Mouse (Mus musculus) forebrain, embryonic 11.5 days (tissue): ENCODE data around the gene Itgb3bp. TPM values are rescaled to one million over a fixed set of nuclear protein-coding genes. Genes with fewer than 3 reads are reported as not detected.

Experiments used
- ATAC-seq: fragments of 200-750 bp; cut with Nextera tagmentation; replicated peaks from 2 replicates; pipeline ENCODE4 v1.8.0; 2017; ENCODE audit warnings: moderate TSS enrichment; ENCODE audit not compliant: low FRiP score
- DNase-seq: peaks from one replicate; pipeline ENCODE4 v3.0.0-alpha.2; 2017; ENCODE audit warnings: low spot score
- H3K27ac ChIP-seq: fragments of 300-500 bp; sonication (generic); 2 replicates; pipeline ENCODE4 v1.5.1; 2014; ENCODE audit warnings: low read depth, low read length
- H3K27me3 ChIP-seq: fragments of 300-500 bp; sonication (generic); 2 replicates; pipeline ENCODE4 v1.6.1; 2014; ENCODE audit warnings: mild to moderate bottlenecking, low read length, mixed read lengths; ENCODE audit not compliant: control insufficient read depth, insufficient read depth
- H3K36me3 ChIP-seq: fragments of 300-500 bp; sonication (generic); 2 replicates; pipeline ENCODE4 v1.6.1; 2014; ENCODE audit warnings: mild to moderate bottlenecking, low read length, moderate library complexity, mixed read lengths; ENCODE audit not compliant: control insufficient read depth, insufficient read depth
- H3K4me1 ChIP-seq: fragments of 300-500 bp; sonication (generic); replicated peaks from 2 replicates; pipeline ENCODE4 v1.6.1; 2014; ENCODE audit warnings: low read length, mixed read lengths; ENCODE audit not compliant: control insufficient read depth, insufficient read depth
- H3K4me2 ChIP-seq: fragments of 300-500 bp; sonication (generic); 2 replicates; pipeline ENCODE4 v1.6.1; 2014; ENCODE audit warnings: low read depth, mild to moderate bottlenecking, low read length, moderate library complexity, mixed read lengths; ENCODE audit not compliant: severe bottlenecking
- H3K4me3 ChIP-seq: fragments of 300-500 bp; sonication (generic); 2 replicates; pipeline ENCODE4 v1.5.1; 2014; ENCODE audit warnings: low read depth, low read length
- H3K9ac ChIP-seq: fragments of 300-500 bp; sonication (generic); 2 replicates; pipeline ENCODE4 v1.6.1; 2014; ENCODE audit warnings: low read length
- H3K9me3 ChIP-seq: fragments of 300-500 bp; sonication (generic); 2 replicates; pipeline ENCODE4 v1.6.1; 2016; ENCODE audit warnings: low read length, mixed read lengths; ENCODE audit not compliant: control insufficient read depth
- whole genome bisulfite sequencing: fragments of 180-500 bp; shearing (Covaris S2); extraction: QIAGEN DNeasy Blood & Tissue Kit; methylation state at CpG from one replicate; pipeline ENCODE4 v1.1.7; 2014; 5-methylcytosine and 5-hydroxymethylcytosine counted together
- polyA plus RNA-seq: library from polyadenylated mRNA; unstranded; fragments of >200 nt; fragmentation: Nextera tagmentation; extraction: Ambion mirVana; gene quantifications from 2 replicates; pipeline ENCODE4 v1.2.1, GENCODE M21; 2014

Gene Itgb3bp
- polyA plus RNA-seq, 1 experiment from 2014 or later: 57.3 TPM

- H3K4me1 ChIP-seq: no peaks in the 10 kb centered on the region
- H3K9ac ChIP-seq: no peak overlapping the region
- no peak overlapping the region for H3K4me2 ChIP-seq
- no peaks in the 10 kb centered on the region for H3K36me3 ChIP-seq
- no peak overlapping the region for H3K4me3 ChIP-seq
- no peak overlapping the region for H3K27ac ChIP-seq
- DNase-seq (no peak), ATAC-seq (no peak)
- WGBS: 81% methylated on average over 6 of the region's 6 CpGs
- no peaks in the 10 kb centered on the region for H3K9me3 ChIP-seq
- no peaks in the 10 kb centered on the region for H3K27me3 ChIP-seq
Measured at GRCm38 (mm10) chr4:99928521-99928920, 1.1 kb downstream of the Itgb3bp start.

GRCm38 (mm10) chr4:99926380-99926779, 3.2 kb downstream of the Itgb3bp start:
- no peak for ATAC-seq
- Histone ChIP-seq H3K4me3 (no peak overlapping the region), H3K27me3 (no peaks in the 10 kb centered on the region), H3K36me3 (no peaks in the 10 kb centered on the region), H3K9me3 (no peaks in the 10 kb centered on the region), H3K9ac (no peak overlapping the region), H3K4me2 (no peak overlapping the region), H3K4me1 (no peaks in the 10 kb centered on the region), H3K27ac (no peak overlapping the region)
- 91% methylated on average over 4 of the region's 4 CpGs for WGBS
- no peak for DNase-seq

GRCm38 (mm10) chr4:99913894-99914451, 15.6 kb downstream of the Itgb3bp start:
- no peaks in the 10 kb centered on the region for H3K9me3 ChIP-seq
- no peaks in the 10 kb centered on the region for H3K27me3 ChIP-seq
- ATAC-seq (no peak), DNase-seq (no peak)
- WGBS: 71% methylated on average over 4 of the region's 4 CpGs
- H3K4me3 ChIP-seq: no peak overlapping the region
- H3K36me3 ChIP-seq: no peaks in the 10 kb centered on the region; the same call in 1 of the 2 replicates
- no peak overlapping the region for H3K9ac ChIP-seq
- no peak overlapping the region for H3K27ac ChIP-seq
- no peaks in the 10 kb centered on the region for H3K4me1 ChIP-seq
- H3K4me2 ChIP-seq: no peak overlapping the region

- no peak overlapping the region for H3K4me3 ChIP-seq
- no peaks in the 10 kb centered on the region for H3K27me3 ChIP-seq
- H3K9ac ChIP-seq: no peak overlapping the region
- H3K4me1 ChIP-seq: 0 out of 2 replicates have a peak, but pooled peaks cover 2% of the 10 kb centered on the region
- ATAC-seq: 0 out of 2 replicates have a peak, but pooled peaks have one; percentile 33
- no peaks in the 10 kb centered on the region for H3K9me3 ChIP-seq
- no peak overlapping the region for H3K27ac ChIP-seq
- no peak for DNase-seq
- no peaks in the 10 kb centered on the region for H3K36me3 ChIP-seq
- H3K4me2 ChIP-seq: no peak overlapping the region
Measured at GRCm38 (mm10) chr4:99882405-99882804, 47.2 kb downstream of the Itgb3bp start.

- no peaks in the 10 kb centered on the region for H3K27me3 ChIP-seq
- ATAC-seq: no peak
- H3K4me1 ChIP-seq: 0 out of 2 replicates have a peak, but pooled peaks cover 2% of the 10 kb centered on the region
- no peaks in the 10 kb centered on the region for H3K9me3 ChIP-seq
- no peak overlapping the region for H3K9ac ChIP-seq
- no peak overlapping the region for H3K27ac ChIP-seq
- no peak overlapping the region for H3K4me2 ChIP-seq
- no peak overlapping the region for H3K4me3 ChIP-seq
- no peaks in the 10 kb centered on the region for H3K36me3 ChIP-seq
- no peak for DNase-seq
Measured at GRCm38 (mm10) chr4:99881882-99882281, 47.7 kb downstream of the Itgb3bp start.

GRCm38 (mm10) chr4:99829094-99830073, 100.2 kb downstream of the Itgb3bp start, which contains the start of gene Efcab7:
Efcab7 (plus strand) TSS chr4:99829198.
- DNase-seq: peak; percentile 90
- Histone ChIP-seq H3K27ac (peak within 1 kb of the TSS; percentile 77), H3K4me3 (peak within 1 kb of the TSS; percentile 70), H3K9me3 (no peaks in the 10 kb centered on the region), H3K4me1 (no peaks in the 10 kb centered on the region), H3K27me3 (no peaks in the 10 kb centered on the region), H3K9ac (peak within 1 kb of the TSS; percentile 89), H3K4me2 (peak within 1 kb of the TSS; percentile 60), H3K36me3 (no peaks in the 10 kb centered on the region)
- peak; percentile 91 for ATAC-seq
- under 1% methylated on average over 48 of the region's 48 CpGs for WGBS

GRCm38 (mm10) chr4:99828739-99829093, 100.9 kb downstream of the Itgb3bp start:
- Histone ChIP-seq H3K4me3 (peak overlapping the region; percentile 70), H3K4me1 (no peaks in the 10 kb centered on the region), H3K27ac (peak overlapping the region; percentile 77), H3K4me2 (peak overlapping the region; percentile 60), H3K9ac (peak overlapping the region; percentile 89), H3K27me3 (no peaks in the 10 kb centered on the region), H3K9me3 (no peaks in the 10 kb centered on the region), H3K36me3 (no peaks in the 10 kb centered on the region)
- DNase-seq (no peak), ATAC-seq (no peak; the same call in 1 of the 2 replicates)
- 0% methylated on average over 7 of the region's 7 CpGs for WGBS

GRCm38 (mm10) chr4:99828337-99828736, 101.3 kb downstream of the Itgb3bp start:
- no peaks in the 10 kb centered on the region for H3K9me3 ChIP-seq
- no peaks in the 10 kb centered on the region for H3K4me1 ChIP-seq
- ATAC-seq: no peak
- no peaks in the 10 kb centered on the region for H3K36me3 ChIP-seq
- H3K27ac ChIP-seq: no peak overlapping the region
- H3K4me2 ChIP-seq: peak overlapping the region; percentile 60; the same call in 1 of the 2 replicates
- 54% methylated on average over 4 of the region's 4 CpGs for WGBS
- peak overlapping the region; percentile 70 for H3K4me3 ChIP-seq
- H3K9ac ChIP-seq: no peak overlapping the region
- DNase-seq: no peak
- H3K27me3 ChIP-seq: no peaks in the 10 kb centered on the region
